20 mouse cellular contexts compared by ENCODE assay signal in the genomic region with DNA sequence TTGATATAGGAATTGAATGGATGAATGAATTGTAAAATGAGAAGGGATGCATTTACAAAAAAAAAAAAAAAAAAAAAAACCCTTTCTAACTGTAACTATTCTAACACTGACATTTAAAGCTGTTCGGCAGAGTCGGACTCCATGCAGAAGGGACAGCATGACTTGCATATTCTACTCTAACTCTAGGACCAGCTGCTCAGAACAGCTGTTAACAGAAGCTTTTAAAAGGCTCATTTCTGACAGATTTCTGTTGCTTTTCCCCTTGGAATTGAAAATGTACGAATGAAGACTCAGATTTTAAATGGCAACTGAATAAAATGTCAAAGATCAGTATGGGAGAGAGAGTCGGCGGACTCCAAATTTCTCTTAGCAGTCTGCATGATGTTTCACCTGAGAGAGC.
DNase-seq lines count a peak whose midpoint lies in the region; TF ChIP-seq lines count a peak whose summit lies in the region.
"Had no signal": no experiment of that assay in that cellular context is flagged by ENCODE, and none has a peak within 500 bp of the region (broad histone marks: within the 10 kb centered on the region; RNA-seq: fewer than 3 reads in every experiment).

No protein-coding gene starts in this region.

- peak; percentile 3 to 23 for DNase-seq in frontal cortex, adult 2 months (ENCODE audit: extremely low spot score in 1 of 2, low spot score in 1 of 2)
- no peak for DNase-seq in frontal cortex, postnatal 14 days (ENCODE audit: low spot score in 2 of 2)
- peak; percentile 18 to 30 for DNase-seq in left cerebral cortex, postnatal 14 days (ENCODE audit: low spot score in 2 of 2)
- no peak for DNase-seq in left cerebral cortex, postnatal 4 days
- DNase-seq in brain, embryonic 14.5 days (ENCODE audit: low read depth): peak; percentile 11
- DNase-seq in layer of hippocampus, adult 9-11 months: peak; percentile 41
- DNase-seq in thymus, adult 2 months: no peak
- DNase-seq: adrenal gland, postnatal 14 days; cerebellum, adult 18-20 months; cerebellum, postnatal 25 days; embryo, embryonic 11 days; kidney, adult 18-20 months; liver, postnatal 0 days; retina, postnatal 1 day; thymus, postnatal 36 days had no signal

- intact Hi-C loops in left cerebral cortex, postnatal 14 days (cut with DNase I): no loop called here
- intact Hi-C loops in left cerebral cortex, postnatal 4 days (cut with DNase I): no loop called here

- no peak overlapping the region for H3K4me3 ChIP-seq in thymus, adult 2 months (ENCODE audit: control insufficient read depth, insufficient read depth, low read length)
- H3K4me3 ChIP-seq: forebrain, embryonic 10.5 days; heart, embryonic 10.5 days; hindbrain, embryonic 10.5 days had no signal

- no peaks in the 10 kb centered on the region for H3K36me3 ChIP-seq in thymus, adult 2 months (ENCODE audit: control insufficient read depth, insufficient read depth, low read length)
- H3K36me3 ChIP-seq: forebrain, embryonic 10.5 days; heart, embryonic 10.5 days; hindbrain, embryonic 10.5 days had no signal

- TF ChIP-seq CTCF in brain, embryonic 14.5 days (IDR thresholded peaks at IDR 0.05; ENCODE audit: borderline replicate concordance, extremely low read depth, insufficient read depth, insufficient read length): no peak
- no peak for TF ChIP-seq CTCF in thymus, adult 2 months (IDR thresholded peaks at IDR 0.05; ENCODE audit: borderline replicate concordance, control insufficient read depth, extremely low read depth, insufficient read depth, low read length, poor library complexity)

- no peaks in the 10 kb centered on the region for H3K4me1 ChIP-seq in thymus, adult 2 months (replicated peaks; ENCODE audit: control insufficient read depth, insufficient read depth, low read length)
- H3K4me1 ChIP-seq: forebrain, embryonic 10.5 days; heart, embryonic 10.5 days; hindbrain, embryonic 10.5 days had no signal

- WGBS in thymus, adult 2 months: 59% methylated on average over 5 of the region's 5 CpGs

- no peak for TF ChIP-seq POLR2A in brain, embryonic 14.5 days (IDR thresholded peaks at IDR 0.05; ENCODE audit: borderline replicate concordance, extremely low read depth, insufficient read depth, insufficient read length, poor library complexity, severe bottlenecking)
- TF ChIP-seq POLR2A in thymus, adult 2 months (IDR thresholded peaks at IDR 0.05; ENCODE audit: control insufficient read depth, extremely low read depth, insufficient read depth, low read length, poor library complexity): no peak

- no peak overlapping the region for H3K27ac ChIP-seq in thymus, adult 2 months (ENCODE audit: control insufficient read depth, insufficient read depth, low read length)
- H3K27ac ChIP-seq: forebrain, embryonic 10.5 days; heart, embryonic 10.5 days; hindbrain, embryonic 10.5 days; kidney, postnatal 0 days had no signal

- H3K27me3 ChIP-seq in thymus, adult 2 months (ENCODE audit: control insufficient read depth, insufficient read depth, low read length): no peaks in the 10 kb centered on the region
- H3K27me3 ChIP-seq: CH12.LX had no signal

Comparison
In these comparisons a context has a peak if more than half of its experiments do, and no peak if none do; other contexts are left out.
1. DNase-seq: peak in frontal cortex, adult 2 months (2 of 2), left cerebral cortex, postnatal 14 days (2 of 2), brain, embryonic 14.5 days (single experiment) and layer of hippocampus, adult 9-11 months (single experiment); none in frontal cortex, postnatal 14 days (0 of 2), left cerebral cortex, postnatal 4 days (single experiment) and thymus, adult 2 months (single experiment).